Mouse (Mus musculus): Measurements from ENCODE around the gene C1ql3. TPM values are rescaled to one million over a fixed set of nuclear protein-coding genes. Genes with fewer than 3 reads are reported as not detected.

C1ql3 gene
- 2.5 and 3.4 TPM in 2 replicates for polyA plus RNA-seq (2016; fragmentation: Nextera tagmentation; extraction: Ambion mirVana)

GRCm38 (mm10) chr2:13011472-13011871, at the start of gene C1ql3:
TSS of gene C1ql3 (minus strand) at chr2:13011806.
- peak within 1 kb of the TSS; percentile 100 for H3K4me2 ChIP-seq (replicated peaks)
- H3K9ac ChIP-seq, result peak within 1 kb of the TSS; percentile 48
- no peaks in the 10 kb centered on the region for H3K9me3 ChIP-seq
- no peak within 1 kb of the TSS for H3K27ac ChIP-seq
- H3K4me3 ChIP-seq, result peak within 1 kb of the TSS; percentile 53
- peaks cover 19% of the 10 kb centered on the region for H3K4me1 ChIP-seq
- WGBS, result under 1% methylated on average over 19 of the region's 19 CpGs
- no peaks in the 10 kb centered on the region for H3K36me3 ChIP-seq
- H3K27me3 ChIP-seq (replicated peaks), result peaks cover 42% of the 10 kb centered on the region
- ATAC-seq (ENCODE audit: low FRiP score, low read depth), result peak; percentile 37; the same call in 1 of the 2 replicates

- Histone ChIP-seq H3K9me3 (no peaks in the 10 kb centered on the region), H3K27ac (no peak overlapping the region), H3K4me3 (no peak overlapping the region), H3K27me3 (replicated peaks) (no peaks in the 10 kb centered on the region), H3K36me3 (no peaks in the 10 kb centered on the region), H3K4me2 (replicated peaks) (no peak overlapping the region), H3K4me1 (no peaks in the 10 kb centered on the region), H3K9ac (no peak overlapping the region)
- ATAC-seq (ENCODE audit: low FRiP score, low read depth), result no peak
- WGBS, result 93% methylated on average over 5 of the region's 5 CpGs
Observed at GRCm38 (mm10) chr2:13060426-13061170, 49.0 kb upstream of the C1ql3 start.

- 89% methylated on average over 6 of the region's 6 CpGs for WGBS
- no peaks in the 10 kb centered on the region for H3K4me1 ChIP-seq
- no peak for ATAC-seq (ENCODE audit: low FRiP score, low read depth)
- H3K36me3 ChIP-seq, result no peaks in the 10 kb centered on the region
- H3K4me2 ChIP-seq (replicated peaks), result no peak overlapping the region
- H3K9ac ChIP-seq, result no peak overlapping the region
- H3K4me3 ChIP-seq, result no peak overlapping the region
- H3K27ac ChIP-seq, result no peak overlapping the region
- H3K27me3 ChIP-seq (replicated peaks), result no peaks in the 10 kb centered on the region
- H3K9me3 ChIP-seq, result no peaks in the 10 kb centered on the region
Observed at GRCm38 (mm10) chr2:13048649-13049048, 37.0 kb upstream of the C1ql3 start.

GRCm38 (mm10) chr2:13044555-13044954, 32.9 kb upstream of the C1ql3 start:
- Histone ChIP-seq H3K27ac (no peak overlapping the region), H3K9me3 (no peaks in the 10 kb centered on the region), H3K27me3 (replicated peaks) (no peaks in the 10 kb centered on the region), H3K4me2 (replicated peaks) (no peak overlapping the region), H3K4me1 (no peaks in the 10 kb centered on the region), H3K4me3 (no peak overlapping the region), H3K9ac (no peak overlapping the region), H3K36me3 (no peaks in the 10 kb centered on the region)
- ATAC-seq (ENCODE audit: low FRiP score, low read depth), result no peak
- WGBS, result 93% methylated on average over 4 of the region's 4 CpGs

GRCm38 (mm10) chr2:13039785-13040184, 28.2 kb upstream of the C1ql3 start:
- Histone ChIP-seq H3K9me3 (no peaks in the 10 kb centered on the region), H3K27ac (no peak overlapping the region), H3K4me3 (no peak overlapping the region), H3K4me1 (no peaks in the 10 kb centered on the region), H3K36me3 (no peaks in the 10 kb centered on the region), H3K9ac (no peak overlapping the region), H3K27me3 (replicated peaks) (no peaks in the 10 kb centered on the region), H3K4me2 (replicated peaks) (no peak overlapping the region)
- 89% methylated on average over 4 of the region's 4 CpGs for WGBS
- no peak for ATAC-seq (ENCODE audit: low FRiP score, low read depth)

GRCm38 (mm10) chr2:13038772-13039171, 27.2 kb upstream of the C1ql3 start:
- 77% methylated on average over 3 of the region's 3 CpGs for WGBS
- Histone ChIP-seq H3K4me2 (replicated peaks) (no peak overlapping the region), H3K9me3 (no peaks in the 10 kb centered on the region), H3K36me3 (no peaks in the 10 kb centered on the region), H3K9ac (no peak overlapping the region), H3K27me3 (replicated peaks) (no peaks in the 10 kb centered on the region), H3K4me1 (no peaks in the 10 kb centered on the region), H3K27ac (no peak overlapping the region), H3K4me3 (no peak overlapping the region)
- ATAC-seq (ENCODE audit: low FRiP score, low read depth), result no peak

- no peaks in the 10 kb centered on the region for H3K27me3 ChIP-seq (replicated peaks)
- no peak for ATAC-seq (ENCODE audit: low FRiP score, low read depth)
- no peaks in the 10 kb centered on the region for H3K36me3 ChIP-seq
- no peak overlapping the region for H3K9ac ChIP-seq
- H3K4me2 ChIP-seq (replicated peaks), result no peak overlapping the region
- H3K27ac ChIP-seq, result no peak overlapping the region
- H3K4me1 ChIP-seq, result no peaks in the 10 kb centered on the region
- no peak overlapping the region for H3K4me3 ChIP-seq
- WGBS, result 81% methylated on average over 1 of the region's 1 CpGs
- H3K9me3 ChIP-seq, result no peaks in the 10 kb centered on the region
Observed at GRCm38 (mm10) chr2:13018861-13019260, 7.3 kb upstream of the C1ql3 start.

- 34% methylated on average over 5 of the region's 5 CpGs for WGBS
- no peak for ATAC-seq (ENCODE audit: low FRiP score, low read depth)
Observed at GRCm38 (mm10) chr2:13018382-13018781, 6.8 kb upstream of the C1ql3 start.

GRCm38 (mm10) chr2:13011973-13012372, 367 bp upstream of the C1ql3 start:
- Histone ChIP-seq H3K4me1 (peaks cover 19% of the 10 kb centered on the region), H3K4me2 (replicated peaks) (peak overlapping the region; percentile 100), H3K36me3 (no peaks in the 10 kb centered on the region), H3K4me3 (no peak overlapping the region), H3K27ac (no peak overlapping the region), H3K27me3 (replicated peaks) (peaks cover 42% of the 10 kb centered on the region), H3K9ac (0 out of 2 replicates have a peak overlapping the region, but pooled peaks have one; percentile 35), H3K9me3 (no peaks in the 10 kb centered on the region)
- no peak for ATAC-seq (ENCODE audit: low FRiP score, low read depth)
- 36% methylated on average over 3 of the region's 3 CpGs for WGBS

More at GRCm38 (mm10) chr2:13018382-13018781, 6.8 kb upstream of the C1ql3 start:
- no peak overlapping the region for H3K4me2 ChIP-seq (replicated peaks)
- no peak overlapping the region for H3K27ac ChIP-seq
- H3K4me3 ChIP-seq, result no peak overlapping the region
- no peaks in the 10 kb centered on the region for H3K9me3 ChIP-seq
- H3K9ac ChIP-seq, result no peak overlapping the region
- H3K36me3 ChIP-seq, result no peaks in the 10 kb centered on the region
- no peaks in the 10 kb centered on the region for H3K4me1 ChIP-seq
- no peaks in the 10 kb centered on the region; the same call in 1 of the 2 replicates for H3K27me3 ChIP-seq (replicated peaks)

- ATAC-seq (ENCODE audit: low FRiP score, low read depth), result peak; percentile 59
- Histone ChIP-seq H3K27ac (no peak overlapping the region), H3K27me3 (replicated peaks) (peaks cover 42% of the 10 kb centered on the region), H3K9me3 (no peaks in the 10 kb centered on the region), H3K4me3 (peak overlapping the region; percentile 53), H3K4me2 (replicated peaks) (peak overlapping the region; percentile 100), H3K36me3 (no peaks in the 10 kb centered on the region), H3K9ac (peak overlapping the region; percentile 48), H3K4me1 (peaks cover 19% of the 10 kb centered on the region)
- under 1% methylated on average over 72 of the region's 75 CpGs for WGBS
Observed at GRCm38 (mm10) chr2:13010460-13011341, 905 bp downstream of the C1ql3 start.

GRCm38 (mm10) chr2:13010030-13010459, 1.6 kb downstream of the C1ql3 start:
- Histone ChIP-seq H3K4me2 (replicated peaks) (peak overlapping the region; percentile 100), H3K9me3 (no peaks in the 10 kb centered on the region), H3K4me3 (peak overlapping the region; percentile 53), H3K4me1 (peaks cover 19% of the 10 kb centered on the region), H3K27me3 (replicated peaks) (peaks cover 42% of the 10 kb centered on the region), H3K9ac (peak overlapping the region; percentile 48; the same call in 1 of the 2 replicates), H3K36me3 (no peaks in the 10 kb centered on the region), H3K27ac (no peak overlapping the region)
- ATAC-seq (ENCODE audit: low FRiP score, low read depth), result peak; percentile 19; the same call in 1 of the 2 replicates
- 2% methylated on average over 31 of the region's 31 CpGs for WGBS

Measured in neural tube, embryonic 12.5 days (tissue).